Mouse (Mus musculus) liver, postnatal 0 days (tissue): ENCODE data around the gene Scrt2. TPM values are rescaled to one million over a fixed set of nuclear protein-coding genes. Genes with fewer than 3 reads are reported as not detected.

Experiments used
- ATAC-seq: fragments of 200-750 bp; cut with Nextera tagmentation; 2 replicates; pipeline ENCODE4 v1.8.0; 2017; ENCODE audit warnings: mild to moderate bottlenecking, moderate library complexity
- DNase-seq: peaks from one replicate; pipeline ENCODE4 v3.0.0-alpha.2; 2016
- H3K27ac ChIP-seq: fragments of 300-500 bp; sonication (generic); 2 replicates; pipeline ENCODE4 v1.5.1; 2014; ENCODE audit warnings: antibody characterized with exemption, moderate library complexity, mild to moderate bottlenecking, low read depth
- H3K27me3 ChIP-seq: fragments of 300-500 bp; sonication (generic); 2 replicates; pipeline ENCODE4 v1.6.1; 2014; ENCODE audit warnings: low read length, control low read depth, mixed read lengths; ENCODE audit not compliant: insufficient read depth
- H3K36me3 ChIP-seq: fragments of 300-500 bp; sonication (generic); replicated peaks from 2 replicates; pipeline ENCODE4 v1.6.1; 2014; ENCODE audit warnings: mild to moderate bottlenecking, control low read depth, low read length, moderate library complexity, mixed read lengths; ENCODE audit not compliant: insufficient read depth
- H3K4me1 ChIP-seq: fragments of 300-500 bp; sonication (generic); 2 replicates; pipeline ENCODE4 v1.6.1; 2014; ENCODE audit warnings: antibody characterized with exemption, mild to moderate bottlenecking, control low read depth; ENCODE audit not compliant: insufficient read depth
- H3K4me2 ChIP-seq: fragments of 300-500 bp; sonication (generic); 2 replicates; pipeline ENCODE4 v1.6.1; 2014; ENCODE audit warnings: low read depth, mild to moderate bottlenecking, low read length, moderate library complexity, mixed read lengths
- H3K4me3 ChIP-seq: fragments of 300-500 bp; sonication (generic); 2 replicates; pipeline ENCODE4 v1.5.1; 2014; ENCODE audit warnings: low read depth, low read length
- H3K9ac ChIP-seq: fragments of 300-500 bp; sonication (generic); replicated peaks from 2 replicates; pipeline ENCODE4 v1.6.1; 2014; ENCODE audit warnings: mild to moderate bottlenecking, moderate library complexity
- H3K9me3 ChIP-seq: fragments of 300-500 bp; sonication (generic); 2 replicates; pipeline ENCODE4 v1.6.1; 2016; ENCODE audit warnings: mild to moderate bottlenecking, control low read depth, low read length, mixed read lengths
- CTCF ChIP-seq: sonication (generic); IDR thresholded peaks from 2 replicates; pipeline ENCODE4 v1.5.1; 2016; ENCODE audit warnings: antibody characterized with exemption, low read depth
- EP300 ChIP-seq: IDR thresholded peaks from 2 replicates; pipeline ENCODE4 v1.6.1; 2016; ENCODE audit warnings: antibody characterized with exemption, low read depth, mild to moderate bottlenecking
- WGBS: fragments of 180-500 bp; shearing (Covaris S2); extraction: QIAGEN DNeasy Blood & Tissue Kit; methylation state at CpG from one replicate; pipeline ENCODE4 v1.1.7; 2014; ENCODE audit not compliant: insufficient replicate concordance; 5-methylcytosine and 5-hydroxymethylcytosine counted together
- polyA plus RNA-seq: library from polyadenylated mRNA; unstranded; fragments of >200 nt; fragmentation: Nextera tagmentation; extraction: Ambion mirVana; gene quantifications from 2 replicates; pipeline ENCODE4 v1.2.1, GENCODE M21; 2015

Scrt2 gene
- polyA plus RNA-seq, 1 experiment from 2014 or later = not detected

- Histone ChIP-seq H3K27me3 (no peaks in the 10 kb centered on the region), H3K9me3 (no peaks in the 10 kb centered on the region), H3K4me2 (no peak overlapping the region), H3K36me3 (no peaks in the 10 kb centered on the region), H3K4me3 (no peak overlapping the region), H3K27ac (no peak overlapping the region), H3K4me1 (no peaks in the 10 kb centered on the region), H3K9ac (no peak overlapping the region)
- ATAC-seq (no peak), DNase-seq (no peak)
- WGBS = 54% methylated on average over 8 of the region's 8 CpGs
- TF ChIP-seq CTCF (no peak), EP300 (no peak)
Measured at GRCm38 (mm10) chr2:152132691-152133090, 51.4 kb downstream of the Scrt2 start.

- Histone ChIP-seq H3K9me3 (no peaks in the 10 kb centered on the region), H3K4me3 (no peak overlapping the region), H3K27me3 (peaks cover 42% of the 10 kb centered on the region), H3K9ac (no peak overlapping the region), H3K4me1 (peaks cover 10% of the 10 kb centered on the region; the same call in 1 of the 2 replicates), H3K36me3 (no peaks in the 10 kb centered on the region), H3K4me2 (no peak overlapping the region), H3K27ac (no peak overlapping the region)
- DNase-seq (no peak), ATAC-seq (no peak)
- 63% methylated on average over 10 of the region's 10 CpGs for WGBS
- TF ChIP-seq CTCF (no peak), EP300 (no peak)
Measured at GRCm38 (mm10) chr2:152139191-152139987, 58.1 kb downstream of the Scrt2 start.

GRCm38 (mm10) chr2:152140941-152141340 lies 59.6 kb downstream of the Scrt2 start:
- no peak overlapping the region for H3K9ac ChIP-seq
- H3K4me3 ChIP-seq = no peak overlapping the region
- 55% methylated on average over 11 of the region's 11 CpGs for WGBS
- H3K9me3 ChIP-seq = no peaks in the 10 kb centered on the region
- no peak for DNase-seq
- H3K4me2 ChIP-seq = no peak overlapping the region
- H3K27ac ChIP-seq = no peak overlapping the region
- peaks cover 54% of the 10 kb centered on the region for H3K27me3 ChIP-seq
- H3K36me3 ChIP-seq = no peaks in the 10 kb centered on the region
- H3K4me1 ChIP-seq = peaks cover 10% of the 10 kb centered on the region; the same call in 1 of the 2 replicates
- ATAC-seq = no peak
- TF ChIP-seq CTCF (no peak), EP300 (no peak)

GRCm38 (mm10) chr2:152141491-152141890 lies 60.2 kb downstream of the Scrt2 start:
- H3K4me2 ChIP-seq = peak overlapping the region; percentile 63; the same call in 1 of the 2 replicates
- H3K36me3 ChIP-seq = no peaks in the 10 kb centered on the region
- H3K9me3 ChIP-seq = no peaks in the 10 kb centered on the region
- peak overlapping the region; percentile 38 for H3K4me3 ChIP-seq
- H3K4me1 ChIP-seq = peaks cover 10% of the 10 kb centered on the region; the same call in 1 of the 2 replicates
- DNase-seq (no peak), ATAC-seq (no peak)
- WGBS = 50% methylated on average over 1 of the region's 1 CpGs
- TF ChIP-seq CTCF (no peak), EP300 (no peak)
- H3K27me3 ChIP-seq = peaks cover 57% of the 10 kb centered on the region
- H3K27ac ChIP-seq = no peak overlapping the region
- H3K9ac ChIP-seq = no peak overlapping the region

GRCm38 (mm10) chr2:152142046-152142445 lies 60.7 kb downstream of the Scrt2 start:
- TF ChIP-seq CTCF (no peak), EP300 (no peak)
- no peaks in the 10 kb centered on the region for H3K9me3 ChIP-seq
- H3K27me3 ChIP-seq = peaks cover 57% of the 10 kb centered on the region
- H3K27ac ChIP-seq = no peak overlapping the region
- H3K4me1 ChIP-seq = peaks cover 10% of the 10 kb centered on the region; the same call in 1 of the 2 replicates
- ATAC-seq (no peak), DNase-seq (no peak)
- 2% methylated on average over 13 of the region's 13 CpGs for WGBS
- H3K4me2 ChIP-seq = peak overlapping the region; percentile 63
- peak overlapping the region; percentile 38 for H3K4me3 ChIP-seq
- no peak overlapping the region for H3K9ac ChIP-seq
- no peaks in the 10 kb centered on the region for H3K36me3 ChIP-seq

- no peak overlapping the region for H3K4me3 ChIP-seq
- H3K27ac ChIP-seq = no peak overlapping the region
- no peaks in the 10 kb centered on the region for H3K36me3 ChIP-seq
- H3K9me3 ChIP-seq = no peaks in the 10 kb centered on the region
- no peak for DNase-seq
- no peak for ATAC-seq
- no peak overlapping the region for H3K9ac ChIP-seq
- H3K27me3 ChIP-seq = peaks cover 57% of the 10 kb centered on the region
- WGBS = 4% methylated on average over 11 of the region's 11 CpGs
- H3K4me2 ChIP-seq = peak overlapping the region; percentile 63
- no peak for TF ChIP-seq EP300
- TF ChIP-seq CTCF = no peak
- peaks cover 10% of the 10 kb centered on the region; the same call in 1 of the 2 replicates for H3K4me1 ChIP-seq
Measured at GRCm38 (mm10) chr2:152142571-152142970, 61.2 kb downstream of the Scrt2 start.
